Mouse (Mus musculus) heart, postnatal 14 days (tissue): Measurements from ENCODE around the gene Ntn1. TPM values are rescaled to one million over a fixed set of nuclear protein-coding genes. Genes with fewer than 3 reads are reported as not detected.

Experiments used
- DNase-seq, 2 experiments: peaks; one replicate each; pipeline ENCODE4 v3.0.0; 2021 to 2022
- intact Hi-C: fragments of 180-260 bp; cut with DNase I; formaldehyde crosslinking; loops from one replicate; pipeline ENCODE4 v1.15.1; 2025
- long read RNA-seq, 2 experiments: library from polyadenylated mRNA; stranded (forward); transcript quantifications; one replicate each; pipeline ENCODE4 v2.0.0; 2021
- total RNA-seq, 2 experiments: library from RNA; stranded (reverse); gene quantifications; 2 replicates each; pipeline ENCODE4 v1.2.3; 2021

Ntn1 gene
- total RNA-seq: 10 to 100 TPM; 52.7 to 55.5 TPM
- long read RNA-seq, experiment 1, full-length matches to known transcripts: 3 of 25 reads
- long read RNA-seq, experiment 1, partial matches to known transcripts: 0 of 25 reads
- long read RNA-seq, experiment 1, other reads (novel, unspliced or antisense): 22 of 25 reads
- long read RNA-seq, experiment 2, partial matches to known transcripts: 0 of 10 reads
- long read RNA-seq, experiment 2, other reads (novel, unspliced or antisense): 10 of 10 reads

DNA sequence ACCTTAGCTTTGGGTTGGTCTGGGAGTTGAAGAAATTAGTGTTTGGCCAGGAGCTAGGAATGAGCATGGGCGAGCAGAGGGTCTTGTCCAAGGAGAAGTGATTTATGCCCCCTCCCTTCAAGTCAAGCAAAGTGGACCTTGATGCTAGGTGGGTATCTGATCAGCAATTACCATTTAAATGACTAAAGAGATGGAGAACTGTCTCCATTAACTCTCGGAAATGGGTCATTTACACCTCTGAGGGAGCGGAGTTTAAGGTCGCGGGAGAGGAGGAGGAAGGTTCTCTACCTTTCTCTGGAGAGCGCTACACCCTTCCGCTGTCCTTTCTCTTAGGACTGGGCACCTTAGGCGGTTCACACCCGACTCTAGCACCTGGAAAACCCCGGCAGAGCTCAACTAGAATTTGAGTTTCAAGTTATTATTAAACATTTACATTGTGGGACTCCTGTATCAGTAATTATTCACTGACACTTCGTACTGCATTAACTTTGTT is at the start of gene Ntn1:
Ntn1 (minus strand) TSS at position 97 of the 493 bp plus-strand sequence.
- DNase-seq: no peak
- intact Hi-C loops: loop anchor here (10.0 kb wide), 1 partner anchor 506 kb away; no protein-coding TSS in a partner anchor

DNA sequence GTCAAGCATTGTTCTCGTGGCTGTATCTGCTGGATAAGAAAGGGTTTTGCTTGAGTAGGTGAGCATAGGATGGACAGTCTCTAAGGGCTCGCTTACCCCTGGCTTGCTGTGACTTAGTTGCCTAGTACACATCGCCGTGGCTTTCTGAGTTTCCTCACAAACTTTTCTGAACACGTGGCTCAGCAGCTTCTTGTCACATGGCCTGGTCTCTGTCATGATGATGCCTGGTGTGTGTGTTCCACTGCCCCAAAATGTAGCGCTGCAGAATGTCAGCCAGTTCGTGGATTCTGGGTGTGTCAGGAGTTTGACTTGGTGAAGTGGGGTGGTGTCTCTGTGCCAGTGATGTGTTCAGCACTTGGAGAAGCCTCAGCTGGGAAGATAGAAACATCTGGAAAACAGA is 47.7 kb upstream of the Ntn1 start:
- no peak for DNase-seq
- intact Hi-C loops: no loop called here

DNA sequence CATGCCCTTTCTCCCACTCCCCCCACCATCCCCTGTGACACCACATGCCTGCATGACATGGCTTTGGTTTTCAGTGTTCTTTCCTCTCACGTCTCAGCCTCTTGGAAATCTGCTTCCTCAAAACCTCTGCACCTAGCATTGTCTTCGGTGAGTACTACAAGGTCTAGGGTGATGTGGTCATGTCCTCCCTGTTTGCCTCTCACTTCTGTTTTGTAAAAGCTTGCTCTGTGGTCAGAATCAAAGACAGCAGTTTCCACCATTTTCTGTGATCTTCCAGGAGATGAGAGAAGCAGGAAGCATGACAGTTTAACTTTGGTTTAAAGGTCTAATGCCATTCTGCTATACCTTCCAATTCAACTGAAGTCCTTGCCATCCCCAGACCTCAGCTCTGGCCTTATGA is 46.6 kb upstream of the Ntn1 start:
- no peak for DNase-seq
- intact Hi-C loops: no loop called here

DNA sequence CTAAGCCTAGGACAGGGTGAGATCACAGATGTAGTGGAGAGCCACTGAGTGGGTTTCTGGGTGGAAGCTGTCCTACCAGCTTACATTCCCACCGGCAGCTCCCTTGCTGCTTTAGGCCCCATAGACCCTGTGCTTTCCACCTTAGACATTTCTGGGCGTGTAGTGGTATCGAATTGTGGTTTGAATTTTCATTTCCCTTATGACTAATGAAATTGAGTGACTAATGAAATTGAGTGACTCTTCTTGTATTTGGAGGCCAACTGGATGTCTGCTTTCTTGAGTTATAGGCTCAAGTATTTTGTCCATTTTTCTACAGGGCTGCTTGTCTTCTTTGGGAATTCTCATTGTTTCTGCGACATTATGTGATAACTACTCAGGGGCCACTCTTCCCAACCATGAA is 45.9 kb upstream of the Ntn1 start:
- no peak for DNase-seq
- intact Hi-C loops: no loop called here

DNA sequence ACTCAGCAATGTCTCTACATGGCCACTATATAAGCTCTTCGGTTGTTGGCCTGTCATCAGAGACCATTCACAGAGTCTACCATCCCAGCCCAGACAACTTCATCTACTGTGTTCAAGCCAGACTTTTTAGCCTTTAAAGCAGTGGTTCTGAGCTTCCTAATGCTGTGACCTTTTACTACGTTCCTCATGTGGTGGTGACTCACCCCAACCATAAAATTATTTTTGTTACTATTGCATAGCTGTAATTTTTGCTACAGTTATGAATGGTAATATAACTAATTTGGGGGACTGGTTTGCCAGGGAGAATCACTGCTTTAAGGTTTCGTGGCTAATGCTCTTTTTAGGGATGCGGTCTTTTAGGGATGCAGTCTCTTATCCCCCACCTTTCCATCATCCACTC is 45.3 kb upstream of the Ntn1 start:
- DNase-seq: no peak
- intact Hi-C loops: no loop called here

DNA sequence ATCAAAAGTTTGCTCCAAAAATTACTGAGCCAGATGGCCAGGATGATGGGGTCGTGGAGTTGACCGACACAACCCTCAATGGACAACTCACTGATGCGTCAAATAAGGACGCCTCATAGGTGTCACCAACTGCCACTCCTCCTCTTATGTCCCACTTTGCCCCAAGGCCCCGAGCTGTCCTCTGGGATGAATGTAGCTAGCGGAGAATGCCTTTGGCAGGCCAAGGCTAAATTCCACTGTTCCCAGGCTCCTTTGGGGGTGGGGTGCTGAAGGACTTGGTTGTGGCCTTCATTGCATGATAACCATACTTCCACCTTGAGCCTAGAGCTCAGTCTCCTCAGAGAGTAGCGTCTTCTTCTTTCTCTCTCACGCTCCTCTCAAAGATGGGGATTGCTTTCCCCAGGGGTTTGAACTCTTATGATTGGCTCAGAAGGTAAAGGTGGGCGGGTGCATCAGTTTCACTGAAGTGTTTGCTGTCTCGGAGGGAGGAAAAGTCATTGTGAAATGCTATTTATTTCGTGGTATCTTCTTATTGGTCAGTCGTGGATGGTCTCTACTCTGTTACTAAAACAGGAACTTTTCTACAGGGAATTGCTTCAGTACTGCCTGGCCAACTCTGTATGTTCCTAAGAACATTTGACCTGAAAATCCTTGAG is 42.5 kb upstream of the Ntn1 start:
- no peak for DNase-seq
- intact Hi-C loops: no loop called here

DNA sequence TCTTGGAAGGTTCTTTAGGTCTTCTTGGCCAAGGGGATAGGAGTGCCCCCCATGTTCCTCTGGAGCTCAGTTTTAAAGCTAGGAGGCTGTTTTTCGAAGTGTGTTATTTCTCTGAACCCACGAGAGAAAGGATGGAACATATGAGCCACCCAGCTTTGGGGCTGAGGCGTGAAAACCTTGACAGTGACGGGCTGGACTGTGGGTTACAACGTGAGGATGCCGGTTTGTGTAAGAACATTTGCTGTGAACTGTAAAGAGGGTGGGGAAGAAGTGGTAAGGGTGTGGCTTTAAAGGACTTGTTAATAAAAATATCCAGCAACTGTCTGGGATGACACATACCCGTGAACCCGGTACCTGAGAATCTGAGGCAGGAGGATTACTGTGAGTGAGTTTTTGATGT is 41.7 kb upstream of the Ntn1 start:
- intact Hi-C loops: no loop called here
- DNase-seq: no peak

DNA sequence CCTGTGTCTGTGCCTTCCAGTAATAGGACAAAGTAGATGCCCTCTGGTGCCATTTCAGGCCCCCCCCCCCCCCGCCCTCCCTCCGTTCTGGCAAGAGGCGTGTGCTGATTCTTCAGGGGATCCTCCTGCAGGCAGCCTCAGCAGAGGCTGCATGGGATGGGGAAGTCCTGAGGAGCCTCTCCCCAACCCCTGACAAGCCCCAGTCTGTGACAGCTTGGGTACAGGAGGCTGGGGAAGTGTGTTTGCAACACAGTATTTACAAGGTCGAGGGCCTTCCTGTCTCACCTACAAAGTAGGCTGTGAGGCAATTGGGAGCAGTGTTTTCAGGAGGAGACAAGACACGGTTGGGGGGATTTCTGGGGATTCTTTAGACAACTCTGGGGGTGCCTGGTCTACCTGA is 40.3 kb upstream of the Ntn1 start:
- intact Hi-C loops: no loop called here
- no peak for DNase-seq

DNA sequence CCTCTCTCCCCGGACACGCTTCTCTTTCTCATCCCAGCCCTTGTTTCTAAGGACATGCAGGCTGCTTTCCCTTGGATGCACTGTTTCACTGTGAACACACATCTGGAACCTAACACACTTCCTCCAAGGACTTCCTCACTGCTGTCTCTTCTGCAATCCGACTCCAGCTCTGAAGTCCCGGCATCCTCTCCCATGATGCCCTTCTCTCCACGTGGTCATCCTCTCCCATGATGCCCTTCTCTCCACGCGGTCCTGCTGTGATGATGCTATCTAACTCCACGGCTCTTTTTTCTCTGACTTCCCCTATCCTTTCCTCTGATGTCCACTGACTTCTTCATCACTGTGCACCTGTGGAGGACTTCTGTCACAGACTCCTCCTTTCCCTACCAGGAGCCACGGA is 39.5 kb upstream of the Ntn1 start:
- intact Hi-C loops: no loop called here
- no peak for DNase-seq

DNA sequence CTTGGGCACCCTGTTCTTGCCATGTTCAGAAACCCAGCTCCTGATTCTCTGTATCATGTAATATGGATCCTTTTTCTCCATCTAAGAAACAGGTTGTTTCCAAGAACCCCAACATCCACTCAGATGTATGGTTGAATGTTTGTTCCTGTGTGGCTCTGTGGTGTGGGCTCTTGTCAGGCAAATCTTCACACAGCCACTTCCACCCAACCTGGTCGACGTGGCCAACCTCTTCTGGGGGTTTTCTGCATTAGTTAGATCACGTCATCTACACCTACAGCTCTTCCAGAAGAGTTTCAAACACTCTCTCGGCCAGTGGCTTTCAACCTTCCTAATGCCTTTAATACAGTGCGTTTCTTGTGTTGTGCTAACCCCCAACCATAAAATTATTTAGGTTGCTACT is 35.8 kb upstream of the Ntn1 start:
- intact Hi-C loops: no loop called here
- DNase-seq: no peak

DNA sequence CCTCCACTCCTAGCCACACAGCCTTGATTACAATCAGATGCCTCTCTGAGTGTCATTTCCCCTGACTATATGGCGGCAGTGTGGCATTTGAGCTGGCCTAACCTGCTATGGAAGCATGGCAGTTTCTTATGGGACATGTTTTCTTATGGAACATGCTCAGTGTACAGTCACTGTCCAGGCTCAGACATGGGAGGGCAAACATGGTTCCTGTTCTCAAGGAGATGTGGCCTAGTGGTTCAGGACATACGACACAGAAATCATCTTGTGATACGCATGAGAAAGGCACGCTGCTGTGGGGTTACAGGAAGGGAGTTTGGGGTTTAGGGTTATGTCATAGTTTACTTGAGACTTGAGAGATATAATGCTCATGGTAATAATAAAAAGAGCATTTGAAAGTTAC is 35.0 kb upstream of the Ntn1 start:
- no peak for DNase-seq
- intact Hi-C loops: no loop called here

DNA sequence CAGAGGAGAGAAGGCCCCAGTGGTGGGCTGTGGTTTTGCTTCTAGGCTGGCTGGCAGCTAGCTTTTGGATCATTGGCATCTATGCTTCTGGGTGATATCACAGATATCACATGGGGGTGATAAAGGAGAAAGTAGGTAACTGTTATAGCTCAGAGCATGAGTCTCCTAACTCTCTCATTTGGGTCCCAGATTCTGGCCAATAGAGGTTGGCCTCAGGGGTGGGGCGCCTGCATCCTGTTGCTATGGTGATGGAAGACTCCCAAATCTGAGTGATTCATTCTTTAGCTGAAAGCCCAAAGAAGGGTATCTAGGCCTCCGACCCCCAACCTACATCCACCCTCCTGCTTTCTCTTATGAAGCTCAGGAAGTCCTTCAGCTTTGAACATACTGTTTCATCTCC is 34.1 kb upstream of the Ntn1 start:
- intact Hi-C loops: loop anchor here (5.0 kb wide), 1 partner anchor 48 kb away; no protein-coding TSS in a partner anchor
- DNase-seq: no peak

DNA sequence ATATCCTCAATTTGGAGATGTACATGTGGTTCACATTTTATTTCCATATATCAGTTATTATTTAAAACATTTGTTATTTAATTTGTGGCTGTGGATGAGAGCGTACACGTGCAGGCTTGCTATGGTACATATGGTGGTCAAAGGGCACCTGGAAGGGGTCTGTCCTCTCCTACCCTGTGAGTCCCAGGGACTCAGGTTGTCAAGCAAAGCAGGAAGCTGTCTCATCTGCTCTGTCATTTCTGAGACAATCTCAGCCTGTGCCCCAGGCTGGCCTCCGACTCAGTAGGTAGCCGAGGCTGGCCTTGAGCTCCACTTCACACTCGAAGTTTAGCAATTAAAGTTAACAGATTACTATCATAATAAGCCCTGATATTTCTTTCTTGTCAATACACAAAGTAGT is 32.9 kb upstream of the Ntn1 start:
- intact Hi-C loops: loop anchor here (5.0 kb wide), 1 partner anchor 49 kb away; no protein-coding TSS in a partner anchor
- no peak for DNase-seq

DNA sequence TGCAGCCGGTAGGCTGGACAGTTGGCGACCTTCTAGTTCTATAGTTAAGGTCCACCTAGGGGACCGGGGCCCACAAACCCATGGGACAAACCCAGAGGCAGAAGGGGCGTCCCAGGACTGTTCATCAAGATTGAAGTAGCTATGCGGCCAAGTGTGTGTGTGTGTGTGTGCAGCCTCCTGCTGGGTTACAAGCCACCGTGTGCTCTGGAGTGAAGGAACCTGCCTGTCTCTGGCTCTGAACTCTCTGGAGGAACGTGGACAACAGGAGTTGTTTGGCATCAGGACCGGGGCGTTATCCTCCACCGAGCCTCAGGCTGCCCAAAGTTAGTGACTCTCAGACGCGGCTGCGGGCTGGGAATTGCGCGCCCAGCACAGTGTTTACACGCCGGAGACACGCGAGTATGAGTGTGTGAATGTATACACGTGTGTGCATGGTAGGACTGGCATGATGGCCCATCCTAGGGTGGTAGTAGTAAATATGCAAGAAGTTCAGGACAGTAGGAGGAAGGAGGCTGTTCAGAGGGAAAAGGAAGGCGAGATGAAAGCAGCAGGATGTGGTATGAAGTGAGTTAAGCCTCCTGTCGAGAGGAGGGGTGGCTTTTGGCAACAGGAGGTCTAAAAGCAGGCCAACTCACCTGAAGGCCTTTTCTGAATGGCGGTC is 31.9 kb upstream of the Ntn1 start:
- intact Hi-C loops: loop anchor here (5.0 kb wide), 1 partner anchor 50 kb away; no protein-coding TSS in a partner anchor
- DNase-seq: no peak

DNA sequence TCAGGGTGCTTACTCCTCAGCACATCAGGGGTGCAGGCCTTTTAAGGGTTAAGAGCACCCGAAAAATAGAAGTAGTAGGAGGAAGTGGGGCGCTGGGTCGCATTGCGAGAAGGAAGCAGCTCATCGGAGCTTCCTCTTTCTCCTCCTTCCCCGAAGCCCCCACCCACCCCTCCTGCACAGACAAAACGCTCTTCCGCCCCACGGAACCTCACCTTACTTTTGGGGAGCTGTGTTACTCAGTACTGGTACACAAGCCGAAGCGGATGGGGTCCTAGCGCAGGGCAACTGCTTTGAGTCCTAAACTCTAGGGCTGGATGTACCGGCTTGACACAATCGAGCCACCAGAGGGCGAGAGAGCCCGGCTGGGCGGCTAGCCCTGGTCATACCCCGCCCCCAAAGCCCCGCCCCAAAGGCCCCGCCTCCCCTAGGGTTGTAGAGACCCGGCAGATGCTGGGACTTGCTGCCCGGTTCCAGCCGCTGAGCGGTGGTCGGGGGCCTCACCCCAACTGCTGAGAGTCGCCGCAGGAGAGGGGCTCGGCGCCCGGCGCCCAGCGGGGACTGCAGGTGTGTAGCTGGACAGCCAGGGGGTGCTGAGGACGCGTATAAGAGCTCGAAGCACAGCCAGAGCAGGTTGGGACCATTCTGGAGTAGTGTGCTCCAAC is 31.2 kb upstream of the Ntn1 start, which contains the start of gene Pik3r5:
Pik3r5 (plus strand) TSS at position 423 of the 662 bp plus-strand sequence.
- intact Hi-C loops: loop anchor here (5.0 kb wide), 1 partner anchor 50 kb away; no protein-coding TSS in a partner anchor
- peak; percentile 84 to 88 for DNase-seq

DNA sequence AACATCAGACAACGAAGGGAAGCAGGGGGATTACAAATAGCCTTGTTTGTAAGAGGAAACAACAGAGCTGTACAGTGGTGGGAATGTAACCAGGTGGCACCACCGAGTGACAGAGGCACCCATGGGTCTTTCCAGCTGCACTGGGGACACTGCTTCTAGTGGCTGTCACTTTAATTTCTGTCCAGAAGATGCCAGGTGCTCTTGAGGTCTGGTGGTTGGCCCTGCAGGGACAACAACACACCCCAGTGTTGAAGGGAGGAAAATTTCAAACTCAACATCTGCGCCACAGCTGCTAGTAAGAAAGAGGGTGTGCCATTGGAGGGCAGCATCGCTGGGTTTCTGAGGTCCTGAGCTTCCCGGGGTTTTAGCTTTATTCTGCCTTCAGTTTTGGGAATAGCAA is 30.0 kb upstream of the Ntn1 start:
- intact Hi-C loops: loop anchor here (5.0 kb wide), 1 partner anchor 52 kb away; no protein-coding TSS in a partner anchor

DNA sequence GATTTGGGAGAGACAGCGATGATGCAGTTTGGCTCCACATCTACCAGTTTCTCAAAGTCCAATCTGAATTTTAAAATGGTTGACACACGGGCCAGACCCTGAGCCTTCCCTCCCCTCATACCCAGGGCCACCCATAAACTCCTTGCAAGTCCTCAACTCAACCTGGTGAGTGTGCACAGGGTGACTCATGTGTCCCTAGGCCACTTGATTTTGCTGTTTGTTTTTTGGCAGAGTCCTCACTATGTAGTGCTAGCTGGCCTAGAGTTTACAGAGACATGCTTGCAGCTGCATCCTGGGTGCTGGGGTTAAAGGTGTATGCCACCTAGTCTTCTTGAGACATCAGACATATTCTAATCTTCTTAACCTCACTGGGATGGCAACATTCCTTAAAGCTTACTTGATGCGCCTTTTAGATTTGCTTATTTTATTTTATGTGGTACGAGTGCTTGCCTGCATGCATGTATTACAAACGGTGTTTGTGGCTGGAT is 26.5 kb upstream of the Ntn1 start:
- no peak for DNase-seq
- intact Hi-C loops: no loop called here

More for the DNA sequence above, 30.0 kb upstream of the Ntn1 start:
- DNase-seq: peak in 1 of 2 experiments; percentile 19

DNA sequence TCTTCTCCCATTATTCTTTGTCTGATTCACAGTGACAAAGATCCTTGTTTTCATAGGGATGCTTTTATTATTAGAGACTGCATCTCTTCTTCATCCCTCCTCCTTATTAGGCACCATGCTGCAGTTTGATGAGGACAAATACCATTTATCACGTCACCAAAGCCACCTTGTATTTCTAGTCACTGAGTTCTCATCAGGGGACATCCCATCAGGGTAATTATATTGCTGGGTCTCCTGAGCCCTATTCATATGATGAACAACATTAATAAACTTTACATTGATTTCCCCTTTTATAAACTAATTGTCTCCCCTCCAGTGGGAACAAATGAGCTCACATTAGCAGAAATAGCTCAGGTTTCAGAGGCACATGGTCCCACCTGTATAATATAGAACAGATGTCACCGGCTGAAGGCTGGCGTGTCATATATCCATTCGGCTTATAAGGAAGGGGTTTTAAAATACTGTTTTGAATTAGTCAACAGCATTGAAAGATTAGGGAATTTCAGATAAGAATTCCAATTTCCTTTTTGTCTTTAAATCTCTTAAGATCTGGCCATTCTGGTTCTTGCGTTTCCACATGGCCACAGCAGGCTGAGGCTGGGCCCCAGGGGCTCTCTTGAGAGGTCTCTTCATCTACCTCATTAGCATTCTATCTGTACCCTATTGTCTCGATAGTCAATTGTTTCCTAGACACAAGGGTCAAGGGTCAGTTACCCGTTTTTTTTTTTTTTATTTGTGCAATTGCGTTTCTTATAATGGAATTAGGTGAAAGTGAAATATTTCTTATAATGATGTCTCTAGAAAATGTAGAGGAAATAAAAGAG is 25.1 kb upstream of the Ntn1 start:
- intact Hi-C loops: no loop called here
- no peak for DNase-seq

DNA sequence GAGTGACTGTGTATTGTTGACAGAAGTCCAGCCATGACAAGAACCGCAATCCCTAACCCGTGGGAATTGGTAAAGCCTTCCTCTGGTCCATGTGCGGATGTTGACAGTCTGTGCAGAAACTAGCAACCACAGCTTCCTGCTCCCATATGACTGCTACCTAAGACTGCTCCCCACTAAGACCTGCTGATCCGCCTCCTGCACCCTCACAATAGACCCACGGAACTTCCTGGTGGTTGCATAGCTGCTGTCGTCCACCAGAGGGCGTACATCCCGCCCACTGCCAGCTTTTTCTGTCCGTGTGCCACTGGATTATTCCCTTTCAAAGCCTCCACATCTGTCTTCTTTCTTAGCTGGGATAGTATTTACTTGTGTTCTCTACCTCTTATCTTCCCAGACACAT is 17.2 kb upstream of the Ntn1 start:
- intact Hi-C loops: no loop called here
- DNase-seq: peak; percentile 40 to 60

DNA sequence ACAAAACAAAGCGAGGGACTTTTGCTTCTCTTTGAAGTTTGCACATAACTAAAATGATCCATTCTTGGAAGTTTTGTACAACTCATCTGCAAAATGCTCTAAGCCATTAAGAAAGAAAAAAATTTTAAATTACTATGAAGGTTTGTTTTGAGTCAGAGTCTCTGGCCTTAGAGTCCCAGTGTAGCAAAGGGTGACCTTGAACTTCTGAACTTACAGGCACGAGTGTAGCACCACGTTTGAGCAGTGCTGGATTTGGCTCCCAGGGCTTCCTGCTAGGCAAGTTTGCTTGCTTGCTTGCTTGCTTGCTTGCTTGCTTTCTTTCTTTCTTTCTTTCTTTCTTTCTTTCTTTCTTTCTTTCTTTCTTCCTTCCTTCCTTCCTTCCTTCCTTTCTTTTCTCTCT is 16.4 kb upstream of the Ntn1 start:
- DNase-seq: no peak
- intact Hi-C loops: no loop called here
